Comparison of ENCODE assay signal across 8 mouse cellular contexts in the genomic region with DNA sequence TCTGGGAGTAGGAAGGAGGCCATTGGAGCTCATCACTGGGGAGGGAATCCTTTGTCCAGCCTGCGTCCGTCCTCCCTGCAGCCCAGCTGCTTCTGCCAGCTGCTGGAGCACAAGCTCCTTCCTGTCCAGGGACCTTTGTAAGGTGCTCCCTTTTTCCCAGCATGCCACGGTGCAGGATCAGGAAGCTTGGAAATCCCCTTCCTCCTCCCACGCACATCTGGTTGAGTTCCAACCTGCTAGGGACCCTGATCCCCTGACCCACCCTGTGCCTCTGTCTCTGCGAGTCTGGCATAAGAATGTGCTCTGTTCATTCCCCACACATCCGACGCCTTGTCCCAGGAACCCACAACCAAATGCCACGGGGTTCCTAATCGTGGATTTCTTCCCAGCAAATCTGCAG. TPM values are rescaled to one million over a fixed set of nuclear protein-coding genes. Genes with fewer than 3 reads are reported as not detected.
DNase-seq lines count a peak whose midpoint lies in the region; ATAC-seq lines count a peak whose summit lies in the region.

No protein-coding gene starts in this region.

- peak; percentile 69 for DNase-seq in kidney, adult 9 months
- no peak for DNase-seq in kidney, adult 11 months
- no peak for DNase-seq in embryonic facial prominence, embryonic 14.5 days (ENCODE audit: low spot score)
- DNase-seq in right cerebral cortex, postnatal 25 days = no peak
- no peak for DNase-seq in frontal cortex, adult 2 months (ENCODE audit: extremely low spot score in 1 of 2, low spot score in 1 of 2)
- DNase-seq in gastrocnemius, postnatal 25 days = no peak

- H3K9ac ChIP-seq in embryonic facial prominence, embryonic 14.5 days (ENCODE audit: low read depth, low read length) = no peak overlapping the region
- H3K9ac ChIP-seq in hindbrain, embryonic 15.5 days = no peak overlapping the region

- H3K4me3 ChIP-seq in embryonic facial prominence, embryonic 14.5 days (ENCODE audit: low read depth, low read length) = no peak overlapping the region
- H3K4me3 ChIP-seq in hindbrain, embryonic 15.5 days = no peak overlapping the region
- no peak overlapping the region for H3K4me3 ChIP-seq in macrophage (ENCODE audit: inconsistent target)

- peaks cover 70% of the 10 kb centered on the region for H3K4me1 ChIP-seq in embryonic facial prominence, embryonic 14.5 days (ENCODE audit: control insufficient read depth, insufficient read depth, low read length)
- peaks cover 86% of the 10 kb centered on the region for H3K4me1 ChIP-seq in hindbrain, embryonic 15.5 days (replicated peaks)

- no peak for ATAC-seq in embryonic facial prominence, embryonic 14.5 days (ENCODE audit: low read depth)
- no peak for ATAC-seq in hindbrain, embryonic 15.5 days (ENCODE audit: low FRiP score, low read depth)

- H3K9me3 ChIP-seq in embryonic facial prominence, embryonic 14.5 days (ENCODE audit: control insufficient read depth, low read length) = no peaks in the 10 kb centered on the region
- no peaks in the 10 kb centered on the region for H3K9me3 ChIP-seq in hindbrain, embryonic 15.5 days

- peaks cover 80% of the 10 kb centered on the region for H3K79me2 ChIP-seq in macrophage (ENCODE audit: inconsistent target)

- peak overlapping the region; percentile 84 for H3K27ac ChIP-seq in embryonic facial prominence, embryonic 14.5 days (replicated peaks; ENCODE audit: low read depth, low read length)
- peak overlapping the region; percentile 75 for H3K27ac ChIP-seq in hindbrain, embryonic 15.5 days (replicated peaks)
- H3K27ac ChIP-seq in macrophage = peak overlapping the region; percentile 93

- 68% methylated on average over 9 of the region's 9 CpGs for WGBS in embryonic facial prominence, embryonic 14.5 days
- 68% methylated on average over 9 of the region's 9 CpGs for WGBS in hindbrain, embryonic 15.5 days
- WGBS in macrophage (ENCODE audit: missing documents) = 78% methylated on average over 9 of the region's 9 CpGs

- H3K27me3 ChIP-seq in embryonic facial prominence, embryonic 14.5 days (replicated peaks; ENCODE audit: control insufficient read depth, insufficient read depth, low read length) = no peaks in the 10 kb centered on the region
- peaks cover 9% of the 10 kb centered on the region; the same call in 1 of the 2 replicates for H3K27me3 ChIP-seq in hindbrain, embryonic 15.5 days

- H3K4me2 ChIP-seq in embryonic facial prominence, embryonic 14.5 days (ENCODE audit: low read depth, low read length) = no peak overlapping the region
- H3K4me2 ChIP-seq in hindbrain, embryonic 15.5 days = no peak overlapping the region

- H3K36me3 ChIP-seq in embryonic facial prominence, embryonic 14.5 days (ENCODE audit: control insufficient read depth, insufficient read depth, low read length) = peaks cover 43% of the 10 kb centered on the region
- peaks cover 12% of the 10 kb centered on the region for H3K36me3 ChIP-seq in hindbrain, embryonic 15.5 days
- no peaks in the 10 kb centered on the region for H3K36me3 ChIP-seq in macrophage (ENCODE audit: inconsistent target)

RNA-seq across cellular contexts. Expression of gene Smim24, which starts 18.1 kb away (rescaled TPM):
- 3.9 and 4.1 TPM in 2 replicates for polyA plus RNA-seq in embryonic facial prominence, embryonic 14.5 days (2014; fragmentation: Nextera tagmentation; extraction: Ambion mirVana)
- 1.4 and 1.8 TPM in 2 replicates for polyA plus RNA-seq in hindbrain, embryonic 15.5 days (2015; fragmentation: Nextera tagmentation; extraction: Ambion mirVana)
- total RNA-seq in macrophage (2018; cell fraction: chromatin; rRNA removed) = 1 to 10 TPM in 19 of 26 experiments, under 1 TPM in 2, not detected in 5; 0.62 to 6.3 (median 2.6) TPM
- total RNA-seq in macrophage (2018; cell fraction: cytosol; rRNA removed) = 10 to 100 TPM in 25 of 26 experiments, 1 to 10 TPM in 1; 9.7 to 17.7 (median 13.3) TPM
- 10 to 100 TPM in 1 of 26 experiments, 1 to 10 TPM in 25; 1.4 to 11.8 (median 5.5) TPM for total RNA-seq in macrophage (2018; cell fraction: nucleus; rRNA removed)
- polyA plus RNA-seq in macrophage (2018) = 9.6 to 21.8 TPM (median 14.6 TPM) in 3 replicates
- 3.6 and 4.5 TPM in 2 replicates for polyA plus RNA-seq in frontal cortex, adult 2 months (2012; rRNA removed)
- total RNA-seq in gastrocnemius, postnatal 25 days (2021) = under 1 TPM in 1 of 2 experiments, not detected in 1; 0.67 TPM

RNA-seq across cellular contexts. Expression of gene Gm48552, which starts 22.2 kb away (rescaled TPM):
- polyA plus RNA-seq in embryonic facial prominence, embryonic 14.5 days (2014; fragmentation: Nextera tagmentation; extraction: Ambion mirVana) = 0.77 and 0.88 TPM in 2 replicates
- 2.1 and 2.7 TPM in 2 replicates for polyA plus RNA-seq in hindbrain, embryonic 15.5 days (2015; fragmentation: Nextera tagmentation; extraction: Ambion mirVana)
- 1 to 10 TPM in 17 of 26 experiments, not detected in 9; 1.1 to 5.7 (median 2.3) TPM for total RNA-seq in macrophage (2018; cell fraction: chromatin; rRNA removed)
- 1 to 10 TPM in 1 of 26 experiments, under 1 TPM in 7, not detected in 18; 0.22 to 1.1 (median 0.36) TPM for total RNA-seq in macrophage (2018; cell fraction: cytosol; rRNA removed)
- 1 to 10 TPM in 9 of 26 experiments, under 1 TPM in 1, not detected in 16; 0.63 to 8.6 (median 2.8) TPM for total RNA-seq in macrophage (2018; cell fraction: nucleus; rRNA removed)
- 0.57 TPM in 1 of 3 replicates, not detected in the others for polyA plus RNA-seq in macrophage (2018)
- 7.4 and 10.1 TPM in 2 replicates for polyA plus RNA-seq in frontal cortex, adult 2 months (2012; rRNA removed)
- under 1 TPM in 1 of 2 experiments, not detected in 1; 0.59 TPM for total RNA-seq in gastrocnemius, postnatal 25 days (2021)

RNA-seq across cellular contexts. Expression of gene Gm48551, which starts 26.7 kb away (rescaled TPM):
- polyA plus RNA-seq in embryonic facial prominence, embryonic 14.5 days (2014; fragmentation: Nextera tagmentation; extraction: Ambion mirVana) = 2.4 and 2.6 TPM in 2 replicates
- polyA plus RNA-seq in hindbrain, embryonic 15.5 days (2015; fragmentation: Nextera tagmentation; extraction: Ambion mirVana) = 6.2 and 6.6 TPM in 2 replicates
- 1 to 10 TPM in 22 of 26 experiments, under 1 TPM in 3, not detected in 1; 0.38 to 4.3 (median 2.4) TPM for total RNA-seq in macrophage (2018; cell fraction: chromatin; rRNA removed)
- total RNA-seq in macrophage (2018; cell fraction: cytosol; rRNA removed) = 1 to 10 TPM in 1 of 26 experiments, under 1 TPM in 25; 0.15 to 1.2 (median 0.53) TPM
- total RNA-seq in macrophage (2018; cell fraction: nucleus; rRNA removed) = 1 to 10 TPM in 25 of 26 experiments, under 1 TPM in 1; 0.81 to 7.0 (median 2.7) TPM
- 0.07 to 1.0 TPM (median 0.46 TPM) in 3 replicates for polyA plus RNA-seq in macrophage (2018)
- 6.9 and 8.9 TPM in 2 replicates for polyA plus RNA-seq in frontal cortex, adult 2 months (2012; rRNA removed)
- total RNA-seq in gastrocnemius, postnatal 25 days (2021) = 1 to 10 TPM in 1 of 2 experiments, under 1 TPM in 1; 0.78 to 1.0 TPM

RNA-seq across cellular contexts. Expression of gene Dohh, which starts 26.8 kb away (rescaled TPM):
- polyA plus RNA-seq in embryonic facial prominence, embryonic 14.5 days (2014; fragmentation: Nextera tagmentation; extraction: Ambion mirVana) = 61.4 and 67.1 TPM in 2 replicates
- 92.2 and 94.0 TPM in 2 replicates for polyA plus RNA-seq in hindbrain, embryonic 15.5 days (2015; fragmentation: Nextera tagmentation; extraction: Ambion mirVana)
- 10 to 100 TPM in 20 of 26 experiments, 1 to 10 TPM in 6; 5.0 to 26.5 (median 14.1) TPM for total RNA-seq in macrophage (2018; cell fraction: chromatin; rRNA removed)
- total RNA-seq in macrophage (2018; cell fraction: cytosol; rRNA removed) = 10 to 100 TPM; 21.6 to 41.1 (median 29.6) TPM
- 10 to 100 TPM in 24 of 26 experiments, 1 to 10 TPM in 2; 9.0 to 30.8 (median 16.6) TPM for total RNA-seq in macrophage (2018; cell fraction: nucleus; rRNA removed)
- polyA plus RNA-seq in macrophage (2018) = 21.0 to 48.1 TPM (median 32.0 TPM) in 3 replicates
- polyA plus RNA-seq in frontal cortex, adult 2 months (2012; rRNA removed) = 92.2 and 105 TPM in 2 replicates
- 10 to 100 TPM; 41.1 to 41.2 TPM for total RNA-seq in gastrocnemius, postnatal 25 days (2021)

RNA-seq across cellular contexts. Expression of gene Fzr1, which starts 32.7 kb away (rescaled TPM):
- polyA plus RNA-seq in embryonic facial prominence, embryonic 14.5 days (2014; fragmentation: Nextera tagmentation; extraction: Ambion mirVana) = 69.5 and 90.1 TPM in 2 replicates
- polyA plus RNA-seq in hindbrain, embryonic 15.5 days (2015; fragmentation: Nextera tagmentation; extraction: Ambion mirVana) = 147 and 152 TPM in 2 replicates
- total RNA-seq in macrophage (2018; cell fraction: chromatin; rRNA removed) = 10 to 100 TPM; 37.1 to 93.5 (median 67.0) TPM
- total RNA-seq in macrophage (2018; cell fraction: cytosol; rRNA removed) = 10 to 100 TPM; 14.6 to 29.0 (median 20.0) TPM
- 10 to 100 TPM; 20.2 to 46.0 (median 34.3) TPM for total RNA-seq in macrophage (2018; cell fraction: nucleus; rRNA removed)
- polyA plus RNA-seq in macrophage (2018) = 12.9 to 17.0 TPM (median 15.3 TPM) in 3 replicates
- 66.9 and 71.6 TPM in 2 replicates for polyA plus RNA-seq in frontal cortex, adult 2 months (2012; rRNA removed)
- total RNA-seq in gastrocnemius, postnatal 25 days (2021) = 10 to 100 TPM; 13.5 to 14.0 TPM
